Mouse (Mus musculus) small intestine, adult 10 weeks (tissue): ENCODE results near the gene Sned1. TPM values are rescaled to one million over a fixed set of nuclear protein-coding genes. Genes with fewer than 3 reads are reported as not detected.

ENCODE experiments used
- polyA plus RNA-seq: library from polyadenylated mRNA; stranded (reverse); fragments of 350-450 nt; fragmentation: Illumina TruSeq; extraction: RNeasy Lipid Tissue Mini Kit (QIAGEN cat#74804); gene quantifications from one replicate; pipeline ENCODE4 v1.2.3, GENCODE M21; 2014; ENCODE audit warnings: low replicate concordance

Sned1 gene
- polyA plus RNA-seq, result 1.4 TPM

GRCm38 (mm10) chr1:93235576-93236544, at the start of gene Sned1:
Gene Sned1, plus strand, starts transcription at chr1:93235841.

DNA sequence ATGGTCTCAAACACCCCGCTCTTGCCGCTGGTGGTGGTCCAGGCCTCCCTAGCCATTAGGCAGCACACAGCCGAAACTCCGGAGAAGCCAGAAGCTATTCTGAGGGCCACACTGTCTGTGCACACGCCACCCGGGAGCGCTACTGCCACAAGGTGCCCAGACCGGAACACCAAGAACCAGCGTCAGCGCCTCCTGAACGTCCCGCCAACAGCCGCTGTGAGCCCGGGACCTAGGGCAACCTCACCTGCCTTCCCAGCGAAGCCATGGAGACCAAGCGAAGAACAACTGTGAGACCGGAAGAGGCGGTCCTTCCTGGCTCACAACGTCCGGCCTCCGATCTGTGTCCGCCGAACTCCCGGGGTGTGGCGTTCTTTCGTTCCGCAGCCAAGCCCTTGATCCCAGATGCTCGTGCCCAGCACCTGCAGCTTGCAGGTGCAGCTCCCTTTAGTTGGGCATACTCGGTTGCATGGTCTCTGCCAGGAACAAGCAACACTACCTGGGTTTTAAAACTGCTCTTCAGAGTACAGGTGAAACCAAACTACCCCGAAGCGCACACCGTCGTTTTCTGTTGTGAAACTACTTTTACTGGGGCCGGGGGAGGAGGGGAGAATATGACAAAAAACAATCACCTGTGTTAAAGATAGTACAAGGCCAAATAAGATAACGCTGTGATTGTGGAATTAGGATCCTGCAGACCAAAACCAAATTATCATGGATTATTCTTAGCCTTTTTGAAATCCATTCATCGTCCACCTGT, 70.1 kb downstream of the Sned1 start, which contains the start of gene Mterf4:
Gene Mterf4 (minus strand): TSS at position 335 of the 757 bp plus-strand sequence.

GRCm38 (mm10) chr1:93342648-93343503, 107.2 kb downstream of the Sned1 start, which contains the start of the genes Ppp1r7 and Pask:
Gene Ppp1r7, plus strand, starts transcription at chr1:93342854.
Gene Pask, minus strand, starts transcription at chr1:93343482.

Other genes starting within 250 kb of the Sned1 start
- gene Aqp12, start 229.5 kb upstream of the Sned1 start, polyA plus RNA-seq, result not detected
- not detected for gene Kif1a, start 133.9 kb upstream of the Sned1 start, polyA plus RNA-seq
- gene Agxt, start 100.6 kb upstream of the Sned1 start, polyA plus RNA-seq, result not detected
- 2.0 TPM for gene 2310007B03Rik, start 74.9 kb upstream of the Sned1 start, polyA plus RNA-seq
- gene Crocc2, start 67.1 kb upstream of the Sned1 start, polyA plus RNA-seq, result not detected
- gene Mterf4, start 70.1 kb downstream of the Sned1 start, polyA plus RNA-seq, result 11.3 TPM
- 78.4 TPM for gene Ppp1r7, start 107.0 kb downstream of the Sned1 start, polyA plus RNA-seq
- 2.2 TPM for gene Pask, start 107.6 kb downstream of the Sned1 start, polyA plus RNA-seq
- 22.8 TPM for gene Ano7, start 138.1 kb downstream of the Sned1 start, polyA plus RNA-seq
- 141 TPM for gene Hdlbp, start 243.0 kb downstream of the Sned1 start, polyA plus RNA-seq